Mouse (Mus musculus) lung, postnatal 0 days (tissue): ENCODE measurements around the gene Eif4a2. TPM values are rescaled to one million over a fixed set of nuclear protein-coding genes. Genes with fewer than 3 reads are reported as not detected.

Source experiments
- ATAC-seq: fragments of 200-750 bp; cut with Nextera tagmentation; 2 replicates; pipeline ENCODE4 v1.8.0; 2017; ENCODE audit warnings: moderate library complexity
- DNase-seq: peaks from one replicate; pipeline ENCODE4 v3.0.0-alpha.2; 2016; ENCODE audit warnings: low spot score
- H3K27ac ChIP-seq: fragments of 300-500 bp; sonication (generic); 2 replicates; pipeline ENCODE4 v1.5.1; 2014; ENCODE audit warnings: antibody characterized with exemption, mild to moderate bottlenecking, low read length, mixed read lengths
- H3K27me3 ChIP-seq: fragments of 300-500 bp; sonication (generic); replicated peaks from 2 replicates; pipeline ENCODE4 v1.6.1; 2014; ENCODE audit warnings: low read length, mixed read lengths; ENCODE audit not compliant: insufficient read depth
- H3K36me3 ChIP-seq: fragments of 300-500 bp; sonication (generic); 2 replicates; pipeline ENCODE4 v1.6.1; 2014; ENCODE audit warnings: low read length, mixed read lengths; ENCODE audit not compliant: insufficient read depth
- H3K4me1 ChIP-seq: fragments of 300-500 bp; sonication (generic); 2 replicates; pipeline ENCODE4 v1.6.1; 2014; ENCODE audit warnings: antibody characterized with exemption, low read depth, low read length, mixed read lengths; ENCODE audit not compliant: insufficient read depth
- H3K4me2 ChIP-seq: fragments of 300-500 bp; sonication (generic); replicated peaks from 2 replicates; pipeline ENCODE4 v1.6.1; 2014; ENCODE audit warnings: low read depth, mild to moderate bottlenecking, low read length, moderate library complexity, mixed read lengths
- H3K4me3 ChIP-seq: fragments of 300-500 bp; sonication (generic); 2 replicates; pipeline ENCODE4 v1.5.1; 2014; ENCODE audit warnings: low read depth, low read length
- H3K9ac ChIP-seq: fragments of 300-500 bp; sonication (generic); replicated peaks from 2 replicates; pipeline ENCODE4 v1.6.1; 2014; ENCODE audit warnings: low read depth, mild to moderate bottlenecking
- H3K9me3 ChIP-seq: fragments of 300-500 bp; sonication (generic); 2 replicates; pipeline ENCODE4 v1.6.1; 2016; ENCODE audit warnings: low read length, mixed read lengths
- CTCF ChIP-seq: IDR thresholded peaks from 2 replicates; pipeline ENCODE4 v1.5.1; 2016; ENCODE audit warnings: antibody characterized with exemption, mild to moderate bottlenecking
- EP300 ChIP-seq: IDR thresholded peaks from 2 replicates; pipeline ENCODE4 v1.6.1; 2016; ENCODE audit warnings: antibody characterized with exemption, mild to moderate bottlenecking, control low read depth
- WGBS: fragments of 180-500 bp; shearing (Covaris S2); extraction: QIAGEN DNeasy Blood & Tissue Kit; methylation state at CpG from one replicate; pipeline ENCODE4 v1.1.7; 2014; 5-methylcytosine and 5-hydroxymethylcytosine counted together
- polyA plus RNA-seq: library from polyadenylated mRNA; unstranded; fragments of >200 nt; fragmentation: Nextera tagmentation; extraction: Ambion mirVana; gene quantifications from 2 replicates; pipeline ENCODE4 v1.2.1, GENCODE M21; 2015

The Eif4a2 gene
- polyA plus RNA-seq, 1 experiment from 2014 or later = 144 TPM

DNA sequence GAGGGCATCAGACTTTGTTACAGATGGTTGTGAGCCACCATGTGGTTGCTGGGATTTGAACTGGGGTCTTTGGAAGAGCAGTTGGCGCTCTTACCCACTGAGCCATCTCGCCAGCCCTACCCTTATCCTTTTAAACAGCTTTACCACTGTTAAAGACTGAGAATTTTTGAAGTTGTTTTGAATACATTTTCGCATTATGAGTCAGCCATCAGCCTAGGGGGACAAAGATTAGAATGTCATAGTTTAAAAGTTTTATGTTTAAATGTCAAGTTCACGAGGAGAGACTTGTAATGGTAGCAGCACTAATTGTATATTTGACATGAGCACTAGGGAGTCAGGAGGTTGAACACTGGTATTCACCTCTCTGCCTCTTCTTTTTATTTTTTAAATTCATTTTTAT lies 15.9 kb downstream of the Eif4a2 start:
- Histone ChIP-seq H3K27ac (no peak overlapping the region), H3K4me1 (no peaks in the 10 kb centered on the region), H3K4me2 (no peak overlapping the region), H3K27me3 (no peaks in the 10 kb centered on the region), H3K9ac (no peak overlapping the region), H3K4me3 (no peak overlapping the region), H3K9me3 (no peaks in the 10 kb centered on the region), H3K36me3 (no peaks in the 10 kb centered on the region)
- ATAC-seq = no peak
- DNase-seq = no peak
- TF ChIP-seq EP300 (no peak), CTCF (no peak)
- 90% methylated on average over 4 of the region's 4 CpGs for WGBS

DNA sequence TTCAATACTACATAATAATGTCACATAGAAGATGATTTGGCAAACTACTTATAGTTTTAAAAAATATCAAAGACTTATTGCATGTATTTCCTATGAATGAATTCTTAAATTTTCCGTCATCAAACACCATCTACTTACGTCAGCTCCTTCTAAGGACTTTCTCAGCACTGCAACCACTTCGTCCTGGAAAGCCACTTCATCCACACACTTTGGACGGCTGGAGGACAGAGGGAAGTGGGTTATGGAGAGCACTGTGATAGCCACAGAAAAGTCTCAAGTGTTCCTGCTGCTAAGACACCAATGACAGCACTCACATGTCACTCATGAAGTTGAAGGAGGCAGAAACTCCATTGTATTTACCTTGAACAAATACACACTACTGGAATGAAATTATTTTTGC lies 17.2 kb downstream of the Eif4a2 start:
- peak; percentile 68 for DNase-seq
- peak; percentile 43 for ATAC-seq
- no peak overlapping the region for H3K27ac ChIP-seq
- H3K9ac ChIP-seq = no peak overlapping the region
- no peaks in the 10 kb centered on the region for H3K9me3 ChIP-seq
- H3K36me3 ChIP-seq = no peaks in the 10 kb centered on the region
- H3K4me2 ChIP-seq = no peak overlapping the region
- no peak for TF ChIP-seq CTCF
- peak; percentile 72 for TF ChIP-seq EP300
- H3K4me3 ChIP-seq = no peak overlapping the region
- H3K27me3 ChIP-seq = no peaks in the 10 kb centered on the region
- no peaks in the 10 kb centered on the region; the same call in 1 of the 2 replicates for H3K4me1 ChIP-seq
- WGBS = 59% methylated on average over 4 of the region's 4 CpGs

DNA sequence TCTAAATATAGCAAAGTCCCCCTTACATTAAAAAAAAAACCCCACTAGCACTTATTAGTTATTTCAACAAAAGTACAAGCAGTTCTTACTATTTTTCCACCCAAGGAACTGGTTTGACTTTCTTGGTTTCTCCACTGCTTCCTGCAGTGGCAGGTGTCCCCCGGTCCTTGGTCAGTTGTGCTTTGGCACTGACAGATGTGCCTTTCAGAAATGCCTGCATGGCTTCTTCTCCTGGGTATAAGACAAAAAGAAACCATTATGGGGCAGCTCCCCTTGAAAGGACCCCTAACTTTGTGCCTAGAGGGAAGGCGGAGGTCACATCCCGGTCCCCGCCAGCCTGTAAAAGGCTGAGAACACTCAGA lies 20.0 kb downstream of the Eif4a2 start:
- H3K27ac ChIP-seq = peak overlapping the region; percentile 99; the same call in 1 of the 2 replicates
- peak overlapping the region; percentile 70 for H3K4me3 ChIP-seq
- H3K4me2 ChIP-seq = peak overlapping the region; percentile 68
- H3K4me1 ChIP-seq = no peaks in the 10 kb centered on the region; the same call in 1 of the 2 replicates
- H3K36me3 ChIP-seq = no peaks in the 10 kb centered on the region
- H3K9ac ChIP-seq = peak overlapping the region; percentile 79
- ATAC-seq (no peak), DNase-seq (no peak)
- under 1% methylated on average over 4 of the region's 4 CpGs for WGBS
- no peaks in the 10 kb centered on the region for H3K27me3 ChIP-seq
- TF ChIP-seq EP300 = no peak; the same call in 1 of the 2 replicates
- no peak for TF ChIP-seq CTCF
- H3K9me3 ChIP-seq = no peaks in the 10 kb centered on the region

DNA sequence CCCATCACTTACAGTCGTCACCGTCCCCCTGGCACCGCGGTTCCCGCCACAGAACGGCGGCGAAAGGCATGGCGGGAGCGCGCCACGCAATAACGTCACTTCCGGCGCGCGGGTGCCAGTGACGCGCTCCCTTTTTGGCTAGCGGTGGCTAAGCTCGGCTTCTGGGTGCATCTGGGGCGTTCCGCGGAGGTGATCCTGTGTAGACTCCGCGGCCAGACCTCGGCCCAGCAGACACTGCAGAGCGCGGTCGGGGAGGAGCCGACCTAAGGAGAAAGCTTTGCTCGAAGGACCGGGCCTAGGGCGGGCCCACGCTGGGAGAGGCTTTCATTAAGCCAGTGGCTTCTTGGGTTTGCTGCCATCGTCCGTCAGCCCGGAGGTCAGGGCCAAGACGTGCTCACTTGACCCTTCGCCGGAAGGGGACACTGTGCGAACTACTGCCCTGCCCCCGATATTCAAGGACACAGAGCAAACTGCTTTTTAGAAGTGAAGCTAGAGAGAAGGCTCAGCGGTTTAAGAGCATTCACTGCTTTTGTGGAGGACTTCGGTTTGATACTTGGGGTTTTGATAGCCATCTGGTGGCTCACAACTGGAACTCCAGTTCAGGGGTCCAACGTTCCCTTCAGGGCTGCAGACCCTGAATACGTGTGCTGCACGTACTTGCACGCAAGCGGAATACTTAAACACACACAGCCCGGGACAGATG lies 20.6 kb downstream of the Eif4a2 start, which contains the start of gene Rfc4:
TSS of gene Rfc4 (minus strand) at position 65 of the 703 bp plus-strand sequence.
- ATAC-seq = peak; percentile 94
- H3K4me2 ChIP-seq = peak within 1 kb of the TSS; percentile 68
- under 1% methylated on average over 51 of the region's 51 CpGs for WGBS
- no peaks in the 10 kb centered on the region for H3K9me3 ChIP-seq
- no peaks in the 10 kb centered on the region; the same call in 1 of the 2 replicates for H3K4me1 ChIP-seq
- TF ChIP-seq CTCF (no peak; the same call in none of the 2 replicates), EP300 (peak; percentile 3; the same call in 1 of the 2 replicates)
- H3K4me3 ChIP-seq = peak within 1 kb of the TSS; percentile 70
- H3K9ac ChIP-seq = peak within 1 kb of the TSS; percentile 79
- no peaks in the 10 kb centered on the region for H3K36me3 ChIP-seq
- no peaks in the 10 kb centered on the region for H3K27me3 ChIP-seq
- H3K27ac ChIP-seq = peak within 1 kb of the TSS; percentile 99
- DNase-seq = peak; percentile 94

DNA sequence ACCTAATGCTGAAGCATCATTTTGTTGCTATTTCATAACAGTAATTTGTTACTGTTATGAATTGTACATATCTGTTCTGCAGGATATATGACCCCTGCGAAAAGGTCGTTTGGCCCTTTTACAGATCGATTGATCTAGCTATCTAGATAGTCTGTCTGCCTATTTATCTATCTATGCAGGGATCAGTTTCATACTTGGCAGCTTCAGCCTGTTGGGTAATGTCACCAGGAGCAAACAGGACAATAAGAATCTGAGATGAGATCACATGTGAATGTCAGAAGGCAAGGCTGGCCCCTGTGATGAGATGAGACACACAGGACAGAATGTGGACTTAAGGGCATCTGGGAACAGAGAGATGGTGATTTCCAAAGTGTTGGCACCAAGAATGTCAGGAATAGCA lies 23.1 kb downstream of the Eif4a2 start:
- Histone ChIP-seq H3K9me3 (no peaks in the 10 kb centered on the region), H3K4me3 (no peak overlapping the region), H3K9ac (no peak overlapping the region), H3K36me3 (no peaks in the 10 kb centered on the region), H3K4me2 (no peak overlapping the region), H3K27ac (no peak overlapping the region), H3K4me1 (no peaks in the 10 kb centered on the region; the same call in 1 of the 2 replicates), H3K27me3 (no peaks in the 10 kb centered on the region)
- DNase-seq (no peak), ATAC-seq (no peak)
- 92% methylated on average over 3 of the region's 3 CpGs for WGBS
- TF ChIP-seq CTCF = no peak
- no peak for TF ChIP-seq EP300

DNA sequence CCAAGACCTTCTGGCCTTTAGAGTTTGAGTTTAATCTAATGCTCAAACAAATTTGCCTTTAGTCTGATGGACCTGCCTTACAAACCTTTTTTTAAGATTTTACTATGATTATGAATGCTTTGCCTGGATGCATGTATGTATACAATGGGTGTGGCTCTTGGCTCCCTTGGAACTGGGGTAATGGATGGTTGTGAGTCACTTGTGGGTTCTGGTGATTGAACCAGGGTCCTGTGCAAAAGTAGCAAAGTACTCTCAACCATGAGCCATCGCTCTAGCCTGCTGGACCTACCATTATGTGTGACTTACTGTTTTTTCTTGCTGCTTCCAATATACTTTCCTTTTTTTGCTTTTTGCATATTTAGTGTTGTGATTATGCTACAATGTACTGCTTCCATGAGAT lies 25.1 kb downstream of the Eif4a2 start:
- Histone ChIP-seq H3K27me3 (no peaks in the 10 kb centered on the region), H3K9me3 (no peaks in the 10 kb centered on the region), H3K4me1 (no peaks in the 10 kb centered on the region; the same call in 1 of the 2 replicates), H3K9ac (no peak overlapping the region), H3K36me3 (no peaks in the 10 kb centered on the region), H3K27ac (no peak overlapping the region), H3K4me2 (no peak overlapping the region), H3K4me3 (no peak overlapping the region)
- TF ChIP-seq CTCF (no peak), EP300 (no peak)
- DNase-seq (no peak), ATAC-seq (no peak)
- 92% methylated on average over 1 of the region's 1 CpGs for WGBS
